Mouse (Mus musculus) kidney, postnatal 4 days (tissue): Measurements from ENCODE around the gene Gfral.

Experiments
- DNase-seq, 2 experiments: peaks; one replicate each; pipeline ENCODE4 v3.0.0; 2021; ENCODE audit warnings: mixed read lengths in 2 of 2

Gene Gfral

DNA sequence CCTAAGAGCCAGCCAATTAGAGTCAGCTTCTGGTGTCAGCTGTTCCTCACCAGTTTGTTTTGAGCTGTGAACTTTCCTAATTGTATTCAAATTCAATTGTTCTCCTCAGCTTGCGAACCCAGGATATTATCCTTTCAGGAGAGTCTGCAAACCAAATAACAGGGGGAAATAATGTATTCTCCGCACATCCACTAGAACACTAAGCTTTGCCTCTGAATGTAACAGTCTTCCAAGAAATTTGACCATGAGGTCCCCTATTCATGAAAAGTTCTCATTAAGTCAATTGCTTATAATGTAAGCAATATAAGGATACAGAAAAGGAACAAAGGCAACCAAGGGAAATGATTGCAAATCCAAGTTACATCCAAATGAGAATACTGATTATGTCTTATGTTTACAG lies at the start of gene Gfral:
TSS of gene Gfral (minus strand) at position 101 of the 400 bp plus-strand sequence.
- no peak for DNase-seq

- no peak for DNase-seq
Observed at GRCm38 (mm10) chr9:76257731-76258130, 44.3 kb upstream of the Gfral start.

GRCm38 (mm10) chr9:76252544-76252943 lies 39.1 kb upstream of the Gfral start:
- no peak for DNase-seq

DNA sequence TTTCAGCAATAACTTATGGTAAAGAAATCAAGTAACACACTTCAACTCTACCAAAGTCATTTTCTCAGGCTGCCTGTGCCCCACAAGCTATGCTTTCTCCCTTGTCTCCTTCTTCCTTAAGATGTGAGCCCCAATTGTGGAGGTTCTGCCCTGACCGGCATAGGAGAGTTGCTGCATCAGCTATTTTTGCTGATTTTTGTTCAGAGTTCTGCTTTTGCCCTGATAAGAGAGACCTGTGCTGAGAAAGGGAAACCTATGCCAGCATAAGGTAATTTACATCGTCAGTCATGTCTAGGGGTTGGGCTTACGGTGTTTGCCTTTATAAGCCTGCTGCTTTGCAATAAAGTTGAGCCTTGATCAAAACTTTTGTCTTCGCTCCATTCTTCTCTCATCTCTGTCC lies 38.7 kb upstream of the Gfral start:
- no peak for DNase-seq

DNA sequence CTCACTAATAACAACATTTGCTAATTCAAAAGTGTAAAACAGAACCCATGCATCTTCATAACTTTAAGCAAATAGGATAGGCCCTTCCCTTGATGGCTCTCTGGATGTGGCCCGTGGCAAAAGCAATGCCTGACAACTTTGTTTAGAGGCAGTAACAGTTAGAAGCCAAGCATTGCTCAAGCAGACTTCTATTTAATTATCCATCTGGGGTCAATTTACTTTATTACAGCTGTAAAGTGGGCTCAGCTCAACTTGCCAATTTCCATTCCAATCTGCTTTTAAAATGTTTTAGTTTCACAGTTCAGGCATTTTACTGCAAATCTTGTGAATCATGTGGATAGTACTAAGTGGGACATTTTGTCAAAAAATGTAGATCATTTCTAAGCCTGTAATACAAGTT lies 28.9 kb upstream of the Gfral start:
- no peak for DNase-seq

- DNase-seq = no peak
Observed at GRCm38 (mm10) chr9:76237946-76238345, 24.5 kb upstream of the Gfral start.

GRCm38 (mm10) chr9:76237243-76237642 lies 23.8 kb upstream of the Gfral start:
- no peak for DNase-seq

- DNase-seq = peak; percentile 70 to 71
Observed at GRCm38 (mm10) chr9:76236626-76237025, 23.2 kb upstream of the Gfral start.

- DNase-seq = peak; percentile 46 to 53
Observed at GRCm38 (mm10) chr9:76235945-76236503, 22.6 kb upstream of the Gfral start.

DNA sequence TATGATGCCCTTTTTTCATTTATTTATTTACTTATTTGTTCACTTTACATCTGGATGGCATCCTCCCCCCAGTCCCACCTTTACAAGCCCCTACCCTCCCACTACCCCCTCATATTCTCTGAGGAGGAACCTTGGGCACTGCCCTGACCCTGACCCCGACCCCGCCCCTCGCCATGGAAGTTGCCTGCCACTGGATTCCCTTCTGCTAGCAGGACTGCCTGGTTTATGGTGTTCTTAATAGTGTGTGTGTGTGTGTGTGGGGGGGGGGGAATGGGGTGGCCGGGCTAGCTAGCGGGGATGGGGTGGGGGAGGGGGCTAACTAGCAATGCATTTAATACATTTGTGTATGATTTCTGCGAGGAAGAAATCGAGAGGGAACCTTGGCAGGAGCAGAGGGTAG lies 21.4 kb upstream of the Gfral start:
- no peak for DNase-seq

DNA sequence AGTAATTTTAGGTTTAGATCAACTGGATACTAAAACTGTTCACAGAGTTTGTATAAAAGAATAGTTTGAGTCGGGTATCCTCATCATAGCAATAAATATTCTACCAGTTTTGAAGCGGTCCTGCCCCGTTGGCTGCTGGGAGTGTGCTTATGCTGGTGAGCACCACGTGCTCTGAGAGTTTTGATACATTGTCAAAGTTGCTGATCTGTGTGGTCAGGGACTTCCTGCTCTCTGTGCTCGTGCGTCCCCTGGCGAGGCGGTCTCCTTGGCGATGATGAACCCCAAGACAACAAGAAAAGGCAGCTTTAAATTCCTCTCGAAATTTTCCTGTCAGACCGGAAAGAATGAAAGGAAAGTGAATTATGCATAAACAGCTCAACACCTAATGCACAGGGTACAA lies 16.9 kb upstream of the Gfral start:
- peak; percentile 18 to 21 for DNase-seq

GRCm38 (mm10) chr9:76217178-76217975 lies 3.9 kb upstream of the Gfral start:
- no peak for DNase-seq

- no peak for DNase-seq
Observed at GRCm38 (mm10) chr9:76214678-76215077, 1.2 kb upstream of the Gfral start.

DNA sequence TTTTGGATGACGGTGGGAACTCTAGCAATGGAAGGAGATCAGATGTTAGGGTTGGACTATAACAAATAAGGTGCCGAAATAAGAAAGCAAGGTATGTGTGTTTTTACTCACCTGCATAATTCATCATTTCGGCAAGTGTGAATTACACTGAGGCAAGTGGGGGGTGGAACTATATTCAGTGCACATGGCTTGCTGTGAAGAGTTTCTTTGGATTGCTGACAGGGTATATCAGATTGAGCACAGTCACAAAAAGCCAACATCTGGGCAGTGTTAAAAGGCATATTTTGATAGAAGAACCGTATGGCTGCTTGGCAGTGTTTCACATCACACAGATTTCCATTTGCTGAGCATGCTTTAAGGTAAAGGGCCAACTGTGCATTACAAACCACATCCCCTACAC lies 16.5 kb downstream of the Gfral start:
- DNase-seq = no peak

- DNase-seq = no peak
Observed at GRCm38 (mm10) chr9:76179221-76179620, 34.2 kb downstream of the Gfral start.

DNA sequence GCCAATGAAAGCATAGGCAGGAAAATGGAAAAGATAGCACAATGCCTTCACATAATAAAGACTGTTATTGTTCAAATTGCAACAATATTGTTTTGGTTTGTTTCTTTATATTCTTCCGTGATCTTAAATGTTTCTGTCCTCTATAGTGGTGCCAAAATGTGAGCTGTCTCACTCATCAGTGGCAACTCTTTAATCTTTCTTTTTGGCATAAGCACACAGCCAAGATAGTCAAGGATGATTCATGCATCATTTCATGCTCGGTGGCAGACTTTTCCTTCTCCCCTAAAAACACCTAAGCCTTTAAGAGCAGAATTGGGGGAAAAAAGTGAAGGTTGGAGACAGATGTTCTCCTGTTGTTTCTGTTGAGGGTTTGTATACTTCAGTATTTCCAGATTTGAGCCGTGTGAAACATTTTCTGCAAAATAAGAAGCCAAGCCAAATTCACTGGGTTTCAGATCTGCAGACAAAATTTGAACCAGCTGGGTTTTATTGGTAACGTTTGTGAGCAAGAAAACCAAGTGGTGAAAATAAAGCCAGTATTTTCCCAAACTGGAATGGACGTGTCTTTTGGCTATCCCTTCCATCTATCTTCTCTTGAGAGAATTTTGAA lies 40.7 kb downstream of the Gfral start:
- no peak for DNase-seq

DNA sequence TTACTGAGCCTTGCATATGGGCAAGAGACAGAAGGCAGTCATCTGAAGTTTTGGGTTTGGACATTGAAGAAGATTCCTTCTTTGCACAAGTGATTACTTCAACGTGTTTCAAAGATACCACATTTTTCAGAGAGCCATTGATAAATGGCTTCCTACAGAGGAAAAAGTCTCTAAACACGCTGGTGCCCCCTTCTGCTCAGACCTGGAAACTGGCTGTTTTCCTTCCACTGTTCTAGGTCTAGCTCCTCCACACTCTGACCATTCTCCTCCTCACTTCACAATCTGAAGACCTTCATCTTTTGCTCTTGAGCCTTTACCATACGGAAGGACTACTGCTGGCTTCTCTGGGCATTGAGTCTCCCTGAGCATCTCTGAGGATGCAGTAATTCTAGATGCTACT lies 45.1 kb downstream of the Gfral start:
- peak; percentile 8 to 20 for DNase-seq

GRCm38 (mm10) chr9:76162446-76162845 lies 51.0 kb downstream of the Gfral start:
- no peak for DNase-seq

DNA sequence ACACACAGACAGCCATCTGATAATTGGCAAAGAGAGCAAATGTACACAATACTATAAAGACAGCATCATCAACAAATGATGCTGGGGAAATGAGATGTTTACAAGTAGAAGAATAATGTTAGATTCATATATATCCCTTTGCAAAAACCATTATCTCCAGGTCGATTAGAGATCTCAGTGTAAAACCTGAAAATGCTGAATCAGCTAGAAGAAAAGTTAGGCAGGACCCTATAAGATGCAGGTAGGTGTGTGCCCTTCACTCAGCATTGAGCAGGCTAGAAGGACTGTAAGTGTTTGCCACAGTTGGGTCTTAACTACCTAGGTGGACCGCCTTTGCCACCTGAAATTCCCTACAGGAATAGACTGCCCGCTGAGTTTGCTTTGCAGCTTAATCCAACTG lies 67.9 kb downstream of the Gfral start:
- no peak for DNase-seq

DNA sequence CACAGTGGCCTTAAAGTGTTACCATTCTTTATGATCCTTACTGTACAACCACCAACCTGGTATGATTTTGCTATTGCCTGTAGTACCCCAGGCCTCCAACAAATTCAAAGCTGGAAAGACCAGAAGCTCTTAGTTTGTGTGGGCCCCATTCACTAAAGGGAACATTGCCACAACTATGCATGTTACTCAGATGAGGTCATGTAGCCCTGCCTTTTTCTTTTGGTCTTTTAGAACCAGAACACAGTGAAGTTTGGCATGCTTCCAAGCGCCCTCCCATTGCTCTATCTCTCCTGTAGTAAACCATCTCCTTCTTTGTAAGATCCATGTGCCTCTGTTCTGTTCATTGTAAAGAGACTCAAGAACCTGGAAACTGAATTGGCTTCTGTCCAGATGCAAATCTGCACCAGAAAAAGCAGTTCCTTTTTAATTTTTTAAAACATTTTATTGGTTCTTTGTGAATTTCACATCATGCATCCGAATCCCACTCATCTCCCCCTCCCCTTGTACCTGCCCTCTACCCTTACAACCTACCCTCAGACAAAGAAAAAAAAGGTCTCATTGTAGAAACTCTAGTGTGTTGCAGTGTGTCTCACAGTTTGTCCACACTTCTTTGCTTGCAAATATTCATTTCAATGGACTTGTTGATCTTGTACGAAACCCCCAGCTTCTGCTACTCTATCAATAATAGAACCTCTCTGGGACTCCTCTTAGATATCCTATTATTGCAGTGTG lies 74.9 kb downstream of the Gfral start:
- peak; percentile 27 to 29 for DNase-seq

DNA sequence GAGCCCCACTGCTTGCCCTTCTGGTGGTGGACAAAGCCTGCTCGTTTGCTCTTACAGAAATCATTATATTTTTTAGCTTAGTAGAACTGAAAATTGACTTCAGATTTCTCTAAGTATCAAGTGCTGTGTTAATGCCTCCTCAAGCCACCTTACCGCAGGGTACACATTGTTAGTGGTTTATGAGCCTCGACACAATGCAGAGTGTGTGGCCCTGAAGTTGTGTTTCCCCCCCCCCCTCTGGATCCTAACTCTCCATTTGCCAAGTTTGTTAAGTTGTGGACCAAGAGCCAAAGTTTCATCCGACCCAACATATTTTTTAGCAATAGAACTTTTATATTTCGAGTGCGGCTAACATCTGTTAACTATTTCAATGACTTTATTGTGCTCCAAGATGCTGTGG lies 79.4 kb downstream of the Gfral start:
- no peak for DNase-seq

DNA sequence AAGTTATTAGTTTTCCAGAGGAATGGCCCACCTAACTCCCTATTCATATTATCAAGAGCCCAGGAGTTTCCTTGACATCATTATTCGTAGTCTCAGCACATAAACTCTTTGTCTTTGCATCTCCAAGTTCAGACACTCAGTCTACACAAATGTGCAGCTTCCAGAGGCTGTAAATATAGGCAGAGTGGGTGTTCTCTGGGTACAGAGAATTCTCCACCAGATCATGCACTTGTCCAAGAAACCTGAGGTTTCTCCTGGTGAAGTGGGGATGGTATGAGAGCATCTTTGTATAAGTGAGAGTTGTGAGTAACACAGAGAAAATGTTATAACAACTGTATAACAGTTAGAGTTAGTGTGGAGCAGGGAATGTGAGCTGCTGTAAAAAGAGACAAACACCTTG lies 84.1 kb downstream of the Gfral start:
- no peak for DNase-seq

DNA sequence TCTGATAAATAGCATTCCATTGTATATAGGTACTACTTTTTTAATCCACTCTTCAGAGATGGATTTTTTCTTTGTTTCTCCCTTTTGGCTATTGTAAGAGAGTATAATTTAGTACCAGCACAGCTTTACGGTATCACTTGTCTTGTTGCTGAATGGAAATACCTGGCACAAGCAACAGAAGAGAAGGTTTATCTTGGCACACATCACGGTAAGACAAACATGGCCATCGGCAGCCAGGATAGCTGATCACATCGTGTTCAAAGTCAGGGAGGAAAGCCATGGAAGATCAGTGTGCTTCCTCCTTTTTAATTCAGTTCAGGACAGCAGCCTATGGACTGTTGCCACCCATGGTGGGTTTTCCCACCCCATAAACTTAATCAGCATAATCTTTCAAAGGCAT lies 89.2 kb downstream of the Gfral start:
- no peak for DNase-seq

DNA sequence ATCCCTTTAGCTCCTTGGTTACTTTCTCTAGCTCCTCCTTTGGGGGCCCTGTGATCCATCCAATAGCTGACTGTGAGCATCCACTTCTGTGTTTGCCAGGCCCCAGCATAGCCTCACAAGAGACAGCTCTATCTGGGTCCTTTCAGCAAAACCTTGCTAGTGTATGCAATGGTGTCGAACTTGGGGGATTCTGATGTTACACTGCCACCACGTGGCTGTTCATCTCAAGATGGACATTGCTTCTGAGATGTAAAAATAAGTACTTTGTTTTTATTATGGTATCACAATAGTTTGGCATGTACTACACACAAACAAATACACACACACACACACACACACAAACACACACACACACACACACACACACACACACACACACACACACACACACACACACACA lies 90.6 kb downstream of the Gfral start:
- peak; percentile 77 for DNase-seq
